8 mouse cellular contexts compared by ENCODE assay signal in genomic region chr10:42275401-42275870, GRCm38 (mm10). TPM values are rescaled to one million over a fixed set of nuclear protein-coding genes. Genes with fewer than 3 reads are reported as not detected.
DNase-seq lines count a peak whose midpoint lies in the region; ATAC-seq and TF ChIP-seq lines count a peak whose summit lies in the region.

No protein-coding gene starts in this region.

- peaks cover 29% of the 10 kb centered on the region for H3K27me3 ChIP-seq in embryonic facial prominence, embryonic 10.5 days (replicated peaks; ENCODE audit: low read depth, poor library complexity, severe bottlenecking)
- H3K27me3 ChIP-seq in heart, postnatal 0 days (ENCODE audit: control insufficient read depth, insufficient read depth, low read length) = no peaks in the 10 kb centered on the region
- no peaks in the 10 kb centered on the region for H3K27me3 ChIP-seq in lung, embryonic 16.5 days (ENCODE audit: control insufficient read depth, insufficient read depth, low read depth, low read length)

- TF ChIP-seq CTCF in heart, postnatal 0 days (IDR thresholded peaks at IDR 0.05; ENCODE audit: low read depth) = no peak
- TF ChIP-seq CTCF in layer of hippocampus, adult 2 months (conservative IDR thresholded peaks at IDR 0.05) = no peak

- H3K4me1 ChIP-seq in embryonic facial prominence, embryonic 10.5 days = peaks cover 56% of the 10 kb centered on the region
- H3K4me1 ChIP-seq in heart, postnatal 0 days (ENCODE audit: control insufficient read depth, insufficient read depth) = peaks cover 22% of the 10 kb centered on the region
- H3K4me1 ChIP-seq in lung, embryonic 16.5 days (replicated peaks; ENCODE audit: control insufficient read depth, insufficient read depth, low read length) = peaks cover 39% of the 10 kb centered on the region

- H3K9ac ChIP-seq in heart, postnatal 0 days (replicated peaks; ENCODE audit: low read depth, low read length) = peak overlapping the region; percentile 73
- peak overlapping the region; percentile 85 for H3K9ac ChIP-seq in lung, embryonic 16.5 days (ENCODE audit: low read length)

- H3K9me3 ChIP-seq in embryonic facial prominence, embryonic 10.5 days = no peaks in the 10 kb centered on the region
- no peaks in the 10 kb centered on the region for H3K9me3 ChIP-seq in heart, postnatal 0 days (replicated peaks; ENCODE audit: control insufficient read depth, low read length)
- no peaks in the 10 kb centered on the region for H3K9me3 ChIP-seq in lung, embryonic 16.5 days (ENCODE audit: control insufficient read depth, low read length)

- DNase-seq in urinary bladder, adult 18-20 months (ENCODE audit: low spot score in 2 of 2) = peak; percentile 46 to 66
- DNase-seq in urinary bladder, postnatal 10 days (ENCODE audit: low spot score) = no peak
- DNase-seq in embryonic facial prominence, embryonic 10.5 days (ENCODE audit: low spot score) = no peak
- peak; percentile 20 for DNase-seq in heart, postnatal 0 days (ENCODE audit: low spot score)
- peak in 1 of 2 experiments; percentile 22 for DNase-seq in layer of hippocampus, adult 2 months (ENCODE audit: low spot score in 2 of 2)
- peak; percentile 58 for DNase-seq in right cerebral cortex, postnatal 10 days (ENCODE audit: low spot score in 2 of 2)
- peak; percentile 43 to 49 for DNase-seq in urinary bladder, postnatal 36 days (ENCODE audit: low spot score in 2 of 2)

- under 1% methylated on average over 54 of the region's 54 CpGs for WGBS in embryonic facial prominence, embryonic 10.5 days
- under 1% methylated on average over 27 of the region's 54 CpGs for WGBS in heart, postnatal 0 days
- WGBS in lung, embryonic 16.5 days = under 1% methylated on average over 39 of the region's 54 CpGs

- H3K36me3 ChIP-seq in embryonic facial prominence, embryonic 10.5 days (replicated peaks) = no peaks in the 10 kb centered on the region
- H3K36me3 ChIP-seq in heart, postnatal 0 days (replicated peaks; ENCODE audit: control insufficient read depth, insufficient read depth, low read length) = no peaks in the 10 kb centered on the region; the same call in 1 of the 2 replicates
- no peaks in the 10 kb centered on the region; the same call in 1 of the 2 replicates for H3K36me3 ChIP-seq in lung, embryonic 16.5 days (ENCODE audit: control insufficient read depth, insufficient read depth, low read length)

- no peak for TF ChIP-seq EP300 in heart, postnatal 0 days (IDR thresholded peaks at IDR 0.05; ENCODE audit: low read depth)

- peak overlapping the region; percentile 95 for H3K27ac ChIP-seq in embryonic facial prominence, embryonic 10.5 days (replicated peaks)
- H3K27ac ChIP-seq in heart, postnatal 0 days (ENCODE audit: low read depth) = peak overlapping the region; percentile 98
- H3K27ac ChIP-seq in layer of hippocampus, adult 2 months = peak overlapping the region; percentile 99
- H3K27ac ChIP-seq in lung, embryonic 16.5 days (ENCODE audit: low read length) = peak overlapping the region; percentile 96

- no peak for ATAC-seq in heart, postnatal 0 days (ENCODE audit: insufficient read depth, low read depth)
- 0 out of 2 replicates have a peak, but pooled peaks have one; percentile 0 for ATAC-seq in lung, embryonic 16.5 days (ENCODE audit: low read depth)

- H3K4me2 ChIP-seq in heart, postnatal 0 days (ENCODE audit: low read depth, low read length) = peak overlapping the region; percentile 96
- H3K4me2 ChIP-seq in lung, embryonic 16.5 days (ENCODE audit: low read depth, low read length) = peak overlapping the region; percentile 96

- H3K4me3 ChIP-seq in embryonic facial prominence, embryonic 10.5 days = peak overlapping the region; percentile 89
- peak overlapping the region; percentile 65 for H3K4me3 ChIP-seq in heart, postnatal 0 days (ENCODE audit: low read depth, low read length)
- H3K4me3 ChIP-seq in layer of hippocampus, adult 2 months = peak overlapping the region; percentile 95
- peak overlapping the region; percentile 73 for H3K4me3 ChIP-seq in lung, embryonic 16.5 days (ENCODE audit: low read length)

RNA-seq across cellular contexts. Expression of gene Foxo3, which starts 1.1 kb away (rescaled TPM):
- 2.8 and 3.3 TPM in 2 replicates for polyA plus RNA-seq in embryonic facial prominence, embryonic 10.5 days (2016; fragmentation: Nextera tagmentation; extraction: Ambion mirVana)
- 51.9 and 70.8 TPM in 2 replicates for total RNA-seq in heart, postnatal 0 days (2014; rRNA removed; ENCODE audit: low replicate concordance)
- 5.4 and 6.5 TPM in 2 replicates for polyA plus RNA-seq in heart, postnatal 0 days (2015; fragmentation: Nextera tagmentation; extraction: Ambion mirVana)
- total RNA-seq in layer of hippocampus, adult 2 months (2021) = 10 to 100 TPM; 47.5 to 53.2 TPM
- 10.2 and 10.7 TPM in 2 replicates for polyA plus RNA-seq in lung, embryonic 16.5 days (2015; fragmentation: Nextera tagmentation; extraction: Ambion mirVana)

Comparison
In these comparisons a context has a peak if more than half of its experiments do, and no peak if none do; other contexts are left out.
1. DNase-seq: peak in urinary bladder, adult 18-20 months (2 of 2), heart, postnatal 0 days (single experiment), right cerebral cortex, postnatal 10 days (2 of 2) and urinary bladder, postnatal 36 days (2 of 2); none in urinary bladder, postnatal 10 days (single experiment) and embryonic facial prominence, embryonic 10.5 days (single experiment).
2. Peak in every context shown above with its lines, with median percentiles within 50 percentile points of each other: H3K27ac ChIP-seq and H3K4me3 ChIP-seq.